Mouse (Mus musculus): ENCODE data around the gene Zfhx3. TPM values are rescaled to one million over a fixed set of nuclear protein-coding genes. Genes with fewer than 3 reads are reported as not detected.

The Zfhx3 gene
- polyA plus RNA-seq, 1 experiment from 2014 or later = 22.8 TPM

- H3K9ac ChIP-seq (replicated peaks) = no peak overlapping the region
- H3K36me3 ChIP-seq = no peaks in the 10 kb centered on the region
- ATAC-seq (ENCODE audit: low FRiP score) = no peak
- peak overlapping the region; percentile 58 for H3K4me2 ChIP-seq
- no peaks in the 10 kb centered on the region for H3K9me3 ChIP-seq (replicated peaks)
- peaks cover 48% of the 10 kb centered on the region for H3K4me1 ChIP-seq
- no peak overlapping the region for H3K4me3 ChIP-seq (replicated peaks)
- H3K27me3 ChIP-seq (replicated peaks) = peaks cover 25% of the 10 kb centered on the region
- 64% methylated on average over 6 of the region's 6 CpGs for WGBS
- H3K27ac ChIP-seq (replicated peaks) = peak overlapping the region; percentile 66
Measured at GRCm38 (mm10) chr8:108692669-108693665, 750.5 kb downstream of the Zfhx3 start.

GRCm38 (mm10) chr8:108693841-108694240 lies 751.4 kb downstream of the Zfhx3 start:
- H3K4me3 ChIP-seq (replicated peaks) = no peak overlapping the region
- 77% methylated on average over 5 of the region's 5 CpGs for WGBS
- H3K9me3 ChIP-seq (replicated peaks) = no peaks in the 10 kb centered on the region
- no peak overlapping the region for H3K27ac ChIP-seq (replicated peaks)
- H3K4me1 ChIP-seq = peaks cover 52% of the 10 kb centered on the region
- no peak overlapping the region for H3K9ac ChIP-seq (replicated peaks)
- no peak for ATAC-seq (ENCODE audit: low FRiP score)
- H3K27me3 ChIP-seq (replicated peaks) = peaks cover 31% of the 10 kb centered on the region
- no peaks in the 10 kb centered on the region for H3K36me3 ChIP-seq
- no peak overlapping the region for H3K4me2 ChIP-seq

- Histone ChIP-seq H3K36me3 (no peaks in the 10 kb centered on the region), H3K9me3 (replicated peaks) (no peaks in the 10 kb centered on the region), H3K9ac (replicated peaks) (no peak overlapping the region), H3K4me3 (replicated peaks) (no peak overlapping the region), H3K4me2 (no peak overlapping the region), H3K27me3 (replicated peaks) (peaks cover 38% of the 10 kb centered on the region), H3K4me1 (peaks cover 55% of the 10 kb centered on the region), H3K27ac (replicated peaks) (no peak overlapping the region)
- 36% methylated on average over 6 of the region's 6 CpGs for WGBS
- ATAC-seq (ENCODE audit: low FRiP score) = no peak
Measured at GRCm38 (mm10) chr8:108694516-108694915, 752.1 kb downstream of the Zfhx3 start.

- H3K9ac ChIP-seq (replicated peaks) = peak overlapping the region; percentile 24
- H3K9me3 ChIP-seq (replicated peaks) = no peaks in the 10 kb centered on the region
- peak overlapping the region; percentile 55 for H3K4me2 ChIP-seq
- H3K36me3 ChIP-seq = no peaks in the 10 kb centered on the region
- 8% methylated on average over 32 of the region's 32 CpGs for WGBS
- peak overlapping the region; percentile 21 for H3K4me3 ChIP-seq (replicated peaks)
- H3K27me3 ChIP-seq (replicated peaks) = peaks cover 43% of the 10 kb centered on the region
- H3K4me1 ChIP-seq = peaks cover 57% of the 10 kb centered on the region
- ATAC-seq (ENCODE audit: low FRiP score) = no peak
- peak overlapping the region; percentile 75; the same call in 1 of the 2 replicates for H3K27ac ChIP-seq (replicated peaks)
Measured at GRCm38 (mm10) chr8:108695242-108695880, 752.9 kb downstream of the Zfhx3 start.

- WGBS = 1% methylated on average over 30 of the region's 31 CpGs
- peaks cover 45% of the 10 kb centered on the region for H3K27me3 ChIP-seq (replicated peaks)
Measured at GRCm38 (mm10) chr8:108695938-108696630, 753.6 kb downstream of the Zfhx3 start.

GRCm38 (mm10) chr8:108696631-108697410 lies 754.4 kb downstream of the Zfhx3 start:
- no peak overlapping the region; the same call in 1 of the 2 replicates for H3K9ac ChIP-seq (replicated peaks)
- no peak for ATAC-seq (ENCODE audit: low FRiP score)
- WGBS = 3% methylated on average over 27 of the region's 27 CpGs
- H3K4me3 ChIP-seq (replicated peaks) = peak overlapping the region; percentile 21; the same call in 1 of the 2 replicates
- H3K9me3 ChIP-seq (replicated peaks) = no peaks in the 10 kb centered on the region
- peak overlapping the region; percentile 75 for H3K27ac ChIP-seq (replicated peaks)
- no peaks in the 10 kb centered on the region for H3K36me3 ChIP-seq
- H3K4me1 ChIP-seq = peaks cover 44% of the 10 kb centered on the region
- H3K4me2 ChIP-seq = peak overlapping the region; percentile 55
- peaks cover 49% of the 10 kb centered on the region for H3K27me3 ChIP-seq (replicated peaks)

More at GRCm38 (mm10) chr8:108695938-108696630, 753.6 kb downstream of the Zfhx3 start:
- peak overlapping the region; percentile 75 for H3K27ac ChIP-seq (replicated peaks)
- no peaks in the 10 kb centered on the region for H3K9me3 ChIP-seq (replicated peaks)
- peak overlapping the region; percentile 24 for H3K9ac ChIP-seq (replicated peaks)
- peak overlapping the region; percentile 55 for H3K4me2 ChIP-seq
- no peaks in the 10 kb centered on the region for H3K36me3 ChIP-seq
- peaks cover 51% of the 10 kb centered on the region for H3K4me1 ChIP-seq
- H3K4me3 ChIP-seq (replicated peaks) = peak overlapping the region; percentile 21
- no peak for ATAC-seq (ENCODE audit: low FRiP score)

- H3K27ac ChIP-seq (replicated peaks) = peak overlapping the region; percentile 54
- H3K36me3 ChIP-seq = no peaks in the 10 kb centered on the region
- peaks cover 49% of the 10 kb centered on the region for H3K27me3 ChIP-seq (replicated peaks)
- H3K4me1 ChIP-seq = peaks cover 41% of the 10 kb centered on the region
- 0 out of 2 replicates have a peak overlapping the region, but pooled peaks have one; percentile 8 for H3K4me3 ChIP-seq (replicated peaks)
- no peaks in the 10 kb centered on the region for H3K9me3 ChIP-seq (replicated peaks)
- no peak overlapping the region for H3K9ac ChIP-seq (replicated peaks)
- no peak for ATAC-seq (ENCODE audit: low FRiP score)
- peak overlapping the region; percentile 38 for H3K4me2 ChIP-seq
- WGBS = 3% methylated on average over 13 of the region's 13 CpGs
Measured at GRCm38 (mm10) chr8:108697589-108697988, 755.1 kb downstream of the Zfhx3 start.

GRCm38 (mm10) chr8:108698101-108698660 lies 755.7 kb downstream of the Zfhx3 start:
- no peak for ATAC-seq (ENCODE audit: low FRiP score)
- H3K9me3 ChIP-seq (replicated peaks) = no peaks in the 10 kb centered on the region
- peaks cover 45% of the 10 kb centered on the region for H3K4me1 ChIP-seq
- no peak overlapping the region for H3K9ac ChIP-seq (replicated peaks)
- H3K4me3 ChIP-seq (replicated peaks) = no peak overlapping the region
- H3K27me3 ChIP-seq (replicated peaks) = peaks cover 48% of the 10 kb centered on the region
- 0 out of 2 replicates have a peak overlapping the region, but pooled peaks have one; percentile 54 for H3K27ac ChIP-seq (replicated peaks)
- peak overlapping the region; percentile 38 for H3K4me2 ChIP-seq
- no peaks in the 10 kb centered on the region for H3K36me3 ChIP-seq
- WGBS = 10% methylated on average over 5 of the region's 5 CpGs

GRCm38 (mm10) chr8:108699011-108699410 lies 756.6 kb downstream of the Zfhx3 start:
- Histone ChIP-seq H3K4me1 (peaks cover 47% of the 10 kb centered on the region), H3K4me3 (replicated peaks) (no peak overlapping the region), H3K36me3 (no peaks in the 10 kb centered on the region), H3K9me3 (replicated peaks) (no peaks in the 10 kb centered on the region), H3K27me3 (replicated peaks) (peaks cover 40% of the 10 kb centered on the region), H3K9ac (replicated peaks) (no peak overlapping the region), H3K27ac (replicated peaks) (peak overlapping the region; percentile 68), H3K4me2 (peak overlapping the region; percentile 48)
- WGBS = 7% methylated on average over 3 of the region's 3 CpGs
- no peak for ATAC-seq (ENCODE audit: low FRiP score)

- WGBS = 4% methylated on average over 23 of the region's 23 CpGs
- ATAC-seq (ENCODE audit: low FRiP score) = no peak
Measured at GRCm38 (mm10) chr8:108699454-108700345, 757.3 kb downstream of the Zfhx3 start.

More at GRCm38 (mm10) chr8:108699454-108700345, 757.3 kb downstream of the Zfhx3 start:
- Histone ChIP-seq H3K36me3 (no peaks in the 10 kb centered on the region), H3K9me3 (replicated peaks) (no peaks in the 10 kb centered on the region), H3K4me1 (peaks cover 47% of the 10 kb centered on the region), H3K4me2 (peak overlapping the region; percentile 48), H3K27ac (replicated peaks) (peak overlapping the region; percentile 68), H3K27me3 (replicated peaks) (peaks cover 34% of the 10 kb centered on the region), H3K4me3 (replicated peaks) (peak overlapping the region; percentile 14; the same call in 1 of the 2 replicates), H3K9ac (replicated peaks) (peak overlapping the region; percentile 21)
